Mouse (Mus musculus) embryo, embryonic 11 days (tissue): Measurements from ENCODE around the gene Clec2g.
"Not testable (repeated sequence)": the region's sequence is repeated elsewhere in the genome, so short reads cannot be mapped to it uniquely, and the experiment has no call there.

ENCODE experiments used
- DNase-seq: peaks from one replicate; pipeline ENCODE4 v3.0.0-alpha.2; 2015

Gene Clec2g

DNA sequence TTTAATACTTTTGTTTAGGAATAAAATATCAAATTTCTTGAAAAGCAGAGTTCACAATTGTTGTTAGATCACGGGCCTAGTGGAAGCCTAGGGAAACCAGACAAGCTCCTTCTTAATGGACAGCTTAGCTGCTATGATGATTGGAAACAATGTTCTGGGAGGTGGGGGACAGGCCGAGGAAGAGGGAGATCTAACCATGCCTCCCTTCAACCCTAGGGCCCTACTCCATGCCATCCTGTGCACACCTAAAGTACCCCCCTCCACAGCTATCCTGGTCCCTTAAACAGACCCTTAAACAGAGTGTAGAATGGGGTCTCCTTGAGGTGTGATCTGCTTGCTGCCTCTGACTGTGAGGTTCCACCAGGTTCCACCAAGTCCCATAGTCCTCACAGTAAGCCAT, 38.0 kb downstream of the Clec2g start:
- DNase-seq, result no peak

DNA sequence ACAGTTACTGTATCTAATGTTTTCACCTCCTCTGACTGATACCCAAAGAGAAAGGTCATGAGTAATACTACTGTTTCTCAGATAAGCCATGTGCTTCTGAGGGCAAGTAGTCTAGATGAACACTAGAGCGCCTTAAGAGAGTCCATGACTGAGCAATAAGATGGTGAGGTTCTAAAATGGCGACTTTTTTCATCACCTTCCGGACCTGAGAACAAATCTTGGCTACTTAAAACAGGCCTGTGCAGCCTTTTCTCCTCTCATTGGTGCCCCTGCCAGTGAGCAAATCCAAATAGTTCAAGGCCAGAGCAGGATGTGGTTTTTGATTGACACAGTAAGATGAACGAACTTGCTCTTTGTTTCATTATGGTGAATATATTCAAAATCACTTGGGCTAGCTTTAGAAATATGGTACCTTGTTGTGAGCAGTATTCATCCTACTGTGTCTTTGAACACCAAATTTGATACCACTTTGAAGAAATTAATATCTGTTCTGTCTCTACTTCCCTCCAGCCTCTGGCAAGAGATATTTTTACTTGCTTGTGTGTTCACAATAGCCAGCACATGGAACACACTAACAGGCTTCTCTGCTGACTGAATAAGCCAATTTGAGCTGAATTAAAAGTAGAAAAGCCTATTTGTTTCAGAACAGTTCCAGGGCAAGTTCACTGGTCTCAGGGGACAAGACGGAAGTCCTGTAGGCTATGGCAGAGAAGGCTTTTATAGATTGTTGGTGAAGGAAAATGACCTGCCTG, 38.7 kb downstream of the Clec2g start:
- no peak for DNase-seq

DNA sequence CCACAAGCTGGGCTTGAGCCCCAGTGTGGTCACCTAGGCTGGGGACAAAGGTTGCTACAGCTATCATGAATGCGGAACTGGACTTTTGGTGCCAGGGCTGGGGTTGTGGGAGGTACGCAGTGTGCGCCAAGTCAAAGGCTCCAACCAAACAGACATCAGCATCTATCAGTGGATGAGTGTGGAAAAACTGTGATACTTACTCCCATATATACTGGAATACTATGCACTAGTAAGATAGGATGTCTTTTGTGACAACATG, 39.2 kb downstream of the Clec2g start:
- no peak for DNase-seq

DNA sequence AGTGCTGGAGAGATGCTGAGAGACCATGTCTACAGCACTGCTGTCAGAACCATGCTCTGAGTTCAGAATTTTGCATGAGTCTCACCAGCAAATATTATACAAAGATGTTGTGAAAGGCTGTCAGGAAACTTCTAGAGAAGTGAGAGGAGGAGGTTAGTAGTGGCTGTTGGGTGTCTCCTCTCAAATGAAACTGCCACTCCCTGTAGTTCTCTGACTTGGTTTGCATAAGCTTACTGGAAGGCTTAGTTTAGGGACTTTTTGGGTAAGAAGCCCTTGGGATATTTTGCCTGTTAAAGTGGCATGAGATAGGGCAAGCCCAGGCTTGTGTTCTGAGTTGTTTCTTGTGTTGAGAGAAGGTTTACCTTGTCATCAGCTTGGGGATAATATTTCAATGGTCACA, 40.7 kb downstream of the Clec2g start:
- DNase-seq, result not testable (repeated sequence)

DNA sequence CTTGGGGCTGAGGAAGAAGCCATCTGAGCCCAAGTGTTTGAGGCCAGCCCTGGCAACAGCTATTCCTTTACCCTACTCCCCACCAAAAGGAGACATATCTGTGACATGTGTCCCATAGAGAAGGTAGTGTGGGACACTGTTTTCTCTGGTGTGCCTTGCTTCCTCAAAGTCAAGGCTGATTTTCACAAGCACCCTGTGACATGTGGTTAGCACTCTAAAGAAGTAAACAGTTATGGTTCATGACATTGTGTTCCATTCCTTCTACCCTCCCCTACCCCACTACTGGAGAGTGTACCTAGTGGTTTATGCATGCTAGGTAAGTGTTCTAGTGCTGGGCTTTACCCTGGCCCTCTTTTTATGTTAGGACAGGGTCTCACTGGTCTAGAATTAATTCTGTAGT, 42.0 kb downstream of the Clec2g start:
- DNase-seq, result no peak

DNA sequence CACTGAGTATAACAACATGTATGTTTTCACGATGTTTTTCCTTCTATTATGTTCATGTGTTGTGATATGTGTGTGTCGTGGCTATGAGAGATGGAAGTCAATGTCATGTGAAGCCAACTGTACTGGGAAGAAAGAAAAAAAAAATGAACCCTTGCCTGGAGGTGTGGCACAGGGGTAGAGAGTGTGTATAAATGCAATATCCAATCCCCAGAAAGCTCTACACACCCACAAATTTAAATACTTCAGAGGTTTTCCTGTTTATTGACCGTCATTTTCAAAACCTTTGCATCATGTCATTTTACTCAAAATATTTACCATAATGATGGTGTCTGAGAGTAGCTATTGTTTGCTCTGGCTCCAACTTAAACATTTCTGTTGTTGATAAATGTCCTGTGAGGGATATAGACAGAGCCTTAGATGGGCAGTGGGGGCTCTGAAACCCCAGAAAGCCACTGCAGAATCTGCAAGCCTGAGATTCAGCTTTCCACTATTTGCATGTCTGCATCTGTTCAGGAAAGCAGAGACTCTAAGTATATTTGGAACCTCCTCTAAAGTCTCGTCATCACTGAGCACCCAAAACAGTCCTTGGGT, 47.9 kb downstream of the Clec2g start:
- DNase-seq, result not testable (repeated sequence)

DNA sequence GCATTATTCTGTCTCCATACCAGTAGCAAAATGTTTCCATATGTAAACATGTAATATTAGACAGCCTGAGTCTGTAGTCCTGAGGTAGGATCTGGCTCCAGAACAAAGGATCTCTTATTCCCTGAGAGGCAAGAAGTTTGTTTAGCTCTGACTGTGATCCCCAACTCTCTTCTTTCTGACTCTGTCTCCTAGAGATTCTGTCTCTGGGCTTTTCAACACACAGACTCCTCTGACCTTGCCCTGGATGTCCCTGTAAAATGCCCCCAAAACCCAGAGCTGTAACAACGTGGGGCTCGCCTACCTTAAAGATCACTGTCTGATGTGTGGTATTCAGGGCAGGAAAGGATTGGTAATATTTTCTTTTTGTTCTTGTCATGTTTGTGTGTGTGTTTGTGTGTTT, 58.2 kb downstream of the Clec2g start:
- DNase-seq, result no peak

DNA sequence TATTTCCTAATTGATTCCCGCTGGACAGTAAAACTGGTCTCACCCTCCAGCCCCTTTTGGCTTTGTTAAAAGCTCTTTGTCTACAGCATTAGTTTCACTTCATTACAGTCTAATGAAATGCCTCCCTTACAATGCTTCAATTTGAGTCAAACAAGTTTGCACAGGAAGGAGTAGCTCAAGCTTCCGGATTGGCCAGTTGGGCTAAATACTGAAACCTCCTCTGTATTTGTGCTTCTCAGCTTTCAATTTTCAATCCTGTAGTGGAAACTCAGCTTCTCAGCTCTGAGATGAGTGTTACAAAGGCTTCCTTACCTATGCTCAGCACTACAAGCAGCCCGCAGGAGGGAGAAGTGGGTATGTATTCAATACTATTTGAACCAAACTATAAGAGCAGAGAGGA, 58.6 kb downstream of the Clec2g start:
- DNase-seq, result peak; percentile 44

DNA sequence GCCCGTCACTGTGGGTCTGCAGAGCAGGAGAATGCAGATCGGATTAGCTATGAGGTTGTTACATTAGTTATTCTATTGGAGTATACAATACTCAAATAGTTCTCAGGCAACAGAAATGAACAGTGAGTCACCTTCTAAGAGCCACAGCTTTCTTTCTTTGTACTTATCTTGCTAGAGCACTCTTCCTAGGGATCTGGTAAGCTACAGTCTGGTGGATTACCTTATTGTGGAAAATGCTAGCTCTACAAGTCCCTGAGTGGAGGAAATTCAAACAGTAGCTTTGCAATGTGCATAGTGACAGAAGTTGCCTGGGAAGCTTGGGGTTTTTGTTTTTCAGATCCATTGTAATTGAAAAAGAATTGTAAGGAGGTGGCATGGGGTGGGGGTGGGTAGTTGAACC, 59.0 kb downstream of the Clec2g start:
- DNase-seq, result peak; percentile 4

DNA sequence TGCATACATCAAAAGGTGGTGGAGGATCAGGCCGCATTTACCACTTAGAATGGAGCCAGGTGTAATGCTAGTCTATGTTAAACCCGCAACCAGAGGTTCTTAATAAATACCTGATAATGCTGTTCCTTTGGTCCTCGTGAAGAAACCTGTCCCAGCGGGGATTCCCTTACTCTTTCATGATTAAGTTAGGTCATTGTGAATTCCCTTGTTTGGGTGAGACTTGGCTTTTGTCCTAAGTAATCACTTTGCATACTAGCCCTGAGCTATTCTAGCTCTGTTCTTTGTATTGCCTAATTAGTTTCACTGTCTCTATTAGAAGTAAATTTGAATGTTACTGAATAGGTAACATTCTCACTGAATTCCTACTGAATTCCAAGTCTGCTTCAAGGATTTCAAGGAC, 60.2 kb downstream of the Clec2g start:
- no peak for DNase-seq

DNA sequence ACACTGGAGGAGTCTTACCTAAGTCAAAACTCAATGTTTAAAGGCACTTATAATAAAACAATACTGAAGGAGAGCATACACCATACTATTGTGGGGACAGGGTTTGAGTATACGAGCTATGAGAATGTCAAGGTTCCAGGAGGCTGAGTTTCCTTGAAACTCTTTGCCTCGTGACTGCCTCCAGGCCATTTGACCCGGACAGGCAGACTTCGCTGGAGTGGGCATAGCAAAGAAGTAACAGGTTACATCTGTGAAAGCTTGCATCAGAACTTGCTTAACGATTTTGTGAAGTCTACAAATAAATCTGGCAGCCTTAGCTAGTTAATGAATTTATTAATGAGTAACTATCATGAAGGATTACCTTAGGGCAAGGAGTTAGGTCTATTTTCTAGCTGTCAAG, 60.6 kb downstream of the Clec2g start:
- DNase-seq, result no peak

DNA sequence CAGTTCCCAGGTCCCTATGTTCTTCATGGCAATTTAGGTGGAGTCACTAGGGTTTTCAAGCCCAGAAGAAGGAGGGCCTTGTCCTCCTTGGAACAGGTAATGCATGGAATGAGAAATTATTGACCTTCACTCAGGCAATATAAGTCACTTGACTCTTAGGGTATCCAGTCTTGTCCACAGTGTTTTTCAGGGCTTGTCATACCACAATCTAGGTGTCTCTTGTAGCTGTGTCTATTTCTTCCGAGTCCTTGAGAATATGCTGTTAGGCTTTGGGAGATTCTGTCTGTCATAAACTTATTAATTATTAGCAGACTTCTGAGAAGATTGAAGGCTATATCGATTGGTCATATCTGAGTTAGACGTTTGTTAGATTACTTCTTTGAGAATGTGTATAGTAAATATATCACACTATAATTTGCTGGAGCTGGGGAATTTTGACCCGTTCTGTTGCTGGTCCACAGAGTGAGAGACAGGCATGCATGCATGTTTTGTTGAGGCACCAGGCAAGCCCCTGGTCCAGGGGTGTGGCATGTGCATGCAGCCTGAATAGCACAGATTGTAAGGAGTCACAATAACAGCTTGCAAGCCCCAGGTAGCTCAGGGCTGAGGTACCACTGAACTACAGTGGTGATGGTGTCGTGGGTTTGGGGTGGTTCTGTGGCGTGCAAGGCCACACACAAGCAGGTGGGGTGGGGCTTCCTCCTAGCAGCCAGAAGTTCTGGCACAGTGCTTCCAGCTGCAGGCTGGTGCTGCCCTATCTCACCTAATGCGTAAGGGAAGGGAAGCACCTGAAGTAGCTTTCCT, 61.3 kb downstream of the Clec2g start:
- DNase-seq, result no peak

DNA sequence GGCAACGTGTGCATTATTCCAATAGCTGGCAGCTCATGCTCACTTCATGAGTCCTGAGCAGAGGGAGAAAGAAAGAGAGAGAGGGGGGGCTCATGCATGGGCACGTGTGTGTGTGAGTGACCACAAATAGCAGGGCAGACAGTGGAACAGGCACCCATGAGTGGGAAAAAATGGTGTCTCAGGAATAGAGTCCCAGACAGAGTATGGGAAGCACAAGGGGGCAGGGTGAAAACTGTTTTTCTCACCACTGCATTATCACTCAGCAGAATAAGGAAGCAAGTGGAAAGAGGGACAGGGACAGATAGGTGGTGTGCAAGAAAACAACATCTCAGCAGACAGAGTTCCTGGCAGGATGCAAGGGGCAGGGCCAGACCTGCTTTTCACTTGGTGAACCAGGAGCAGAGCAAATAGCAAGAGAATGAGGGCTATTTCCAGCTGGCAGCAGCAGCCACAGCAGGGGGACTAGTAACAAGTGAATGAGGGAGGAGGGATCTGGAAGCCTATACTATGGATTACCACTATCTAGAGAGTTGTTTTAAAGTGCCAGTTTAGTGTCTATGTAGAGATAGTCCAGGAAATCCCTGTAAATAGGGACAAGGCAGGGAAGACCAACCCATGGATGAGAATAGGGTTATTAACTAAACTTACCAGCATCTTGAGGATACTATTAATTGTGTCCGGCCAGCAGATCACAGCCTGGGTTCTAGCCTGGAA, 62.0 kb downstream of the Clec2g start:
- no peak for DNase-seq

DNA sequence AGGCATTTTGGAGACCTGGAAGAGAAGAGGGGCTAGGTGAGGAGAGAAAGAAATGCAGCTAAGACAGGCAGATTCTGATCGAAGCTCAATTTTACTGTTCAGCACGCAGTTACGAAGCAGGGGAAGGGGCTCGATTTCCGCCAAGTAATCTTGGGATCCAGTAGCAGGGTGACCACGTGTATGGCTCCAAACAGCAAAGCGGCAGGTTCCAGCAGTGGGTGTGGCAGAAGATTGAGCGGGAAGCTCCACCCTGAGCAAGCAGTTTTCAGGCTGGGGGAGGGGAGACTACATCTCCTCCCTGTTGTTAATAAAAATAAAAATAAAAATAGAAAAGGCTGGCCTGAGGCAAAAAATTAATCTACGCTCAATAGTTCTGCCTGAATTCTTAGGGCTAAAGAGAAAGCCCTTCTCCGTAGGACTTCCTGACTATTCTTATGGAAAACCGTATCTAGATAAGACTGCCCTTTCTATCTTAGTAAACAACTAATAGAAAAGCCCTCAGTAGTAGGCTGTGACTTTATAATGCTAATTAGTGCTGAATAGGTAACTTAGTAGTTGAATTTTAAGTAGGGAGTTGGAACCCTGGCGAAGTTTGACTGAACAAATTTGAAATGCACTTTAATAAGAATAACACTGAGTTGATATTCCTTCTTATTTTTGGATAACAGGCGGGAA, 62.7 kb downstream of the Clec2g start:
- DNase-seq, result no peak

DNA sequence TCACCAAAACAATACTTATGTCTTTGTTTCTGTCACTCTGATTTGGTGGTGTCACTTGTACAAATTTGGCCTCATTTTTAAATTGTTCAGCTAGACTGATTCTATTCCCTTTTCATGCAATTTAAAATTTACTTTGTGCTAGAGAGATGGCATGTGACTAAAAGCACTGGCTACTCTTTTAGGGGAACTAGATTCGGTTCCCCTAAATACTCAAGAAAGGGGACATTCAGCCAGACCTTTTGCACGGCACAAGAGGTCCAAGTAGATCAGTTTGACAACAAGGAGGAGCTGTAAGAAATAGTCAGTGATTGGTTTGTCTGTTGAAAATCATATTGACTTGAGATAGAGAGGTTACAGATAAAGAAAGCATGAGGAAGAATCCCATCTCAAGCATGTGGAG, 67.2 kb downstream of the Clec2g start:
- no peak for DNase-seq

DNA sequence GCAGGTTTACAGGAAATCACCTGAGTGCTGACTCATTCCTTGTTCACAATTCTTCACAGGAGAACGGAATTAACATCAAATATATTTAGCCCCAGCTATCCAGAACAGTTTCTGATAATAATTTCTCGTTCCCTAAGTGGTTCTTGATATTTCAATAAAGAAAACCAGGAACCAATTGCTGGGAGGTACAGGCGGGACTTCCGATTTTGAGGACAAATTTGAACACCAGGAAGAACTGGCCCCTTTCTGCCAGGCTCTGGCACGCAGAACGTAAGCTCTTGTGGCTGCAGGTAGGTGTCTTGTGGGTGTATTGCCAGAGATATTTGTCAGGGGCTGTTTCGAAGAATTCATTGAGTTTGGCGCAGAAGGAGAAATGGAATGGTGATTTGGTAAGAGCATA, 74.4 kb downstream of the Clec2g start:
- DNase-seq, result no peak

DNA sequence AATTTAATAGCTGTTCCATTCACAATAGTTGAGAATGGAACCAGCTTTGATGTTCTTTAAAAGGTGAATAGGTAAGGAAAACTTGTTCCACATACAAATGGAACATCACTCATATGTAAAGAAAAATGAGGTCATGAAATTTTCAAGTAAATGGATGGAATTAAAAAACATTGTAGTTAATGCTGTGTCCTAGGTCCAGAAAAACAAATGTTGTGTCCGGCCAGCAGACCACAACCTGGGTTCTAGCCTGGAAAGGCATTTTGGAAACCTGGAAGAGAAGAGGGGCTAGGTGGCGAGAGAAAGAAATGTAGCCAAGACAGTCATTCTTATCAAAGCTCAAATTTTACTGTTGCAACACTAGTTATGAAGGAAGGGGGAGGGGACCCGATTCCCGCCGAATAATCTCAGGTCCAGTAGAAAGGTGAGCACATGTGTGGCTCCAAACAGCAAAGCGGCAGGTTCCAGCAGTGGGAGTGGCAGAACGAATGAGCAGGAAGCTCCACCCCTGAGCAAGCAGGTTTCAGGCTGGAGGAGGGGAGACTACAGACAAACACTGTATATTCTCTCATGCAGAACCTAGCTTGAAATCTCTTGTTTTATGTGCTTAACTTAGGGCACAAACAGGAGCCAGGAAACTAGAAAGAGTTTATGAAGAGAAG, 75.8 kb downstream of the Clec2g start:
- not testable (repeated sequence) for DNase-seq

DNA sequence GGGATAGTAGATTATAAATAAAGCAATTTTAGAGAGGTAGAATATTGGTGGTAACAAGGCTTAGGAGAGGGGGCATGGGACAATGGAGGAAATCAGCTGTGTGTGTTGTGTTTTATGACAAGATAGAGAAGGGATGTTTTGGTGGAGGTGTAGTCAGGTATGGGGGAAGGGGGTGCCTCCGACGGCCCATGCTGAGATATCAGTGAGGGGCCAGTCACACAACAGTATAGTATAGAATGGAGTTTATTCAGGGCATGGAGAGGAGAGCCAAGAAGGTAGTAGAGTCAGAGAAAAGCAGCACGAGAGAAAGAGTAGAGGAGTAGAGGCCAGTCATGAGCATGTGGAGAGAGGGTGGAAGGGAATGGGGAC, 76.3 kb downstream of the Clec2g start:
- DNase-seq, result no peak

DNA sequence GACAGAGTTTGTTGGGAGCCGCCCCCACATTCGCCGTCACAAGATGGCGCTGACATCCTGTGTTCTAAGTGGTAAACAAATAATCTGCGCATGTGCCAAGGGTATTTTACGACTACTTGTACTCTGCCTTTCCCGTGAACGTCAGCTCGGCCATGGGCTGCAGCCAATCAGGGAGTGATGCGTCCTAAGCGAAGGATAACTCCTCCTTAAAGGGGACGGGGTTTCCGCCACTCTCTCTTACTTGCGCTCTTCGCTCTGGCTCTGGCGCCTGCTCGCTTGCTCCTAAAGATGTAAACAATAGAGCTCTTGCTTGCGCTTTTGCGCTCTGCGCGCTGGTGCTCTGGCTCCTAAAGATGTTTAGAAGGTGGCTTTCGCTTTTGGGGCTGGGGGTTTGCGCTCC, 77.8 kb downstream of the Clec2g start:
- not testable (repeated sequence) for DNase-seq

DNA sequence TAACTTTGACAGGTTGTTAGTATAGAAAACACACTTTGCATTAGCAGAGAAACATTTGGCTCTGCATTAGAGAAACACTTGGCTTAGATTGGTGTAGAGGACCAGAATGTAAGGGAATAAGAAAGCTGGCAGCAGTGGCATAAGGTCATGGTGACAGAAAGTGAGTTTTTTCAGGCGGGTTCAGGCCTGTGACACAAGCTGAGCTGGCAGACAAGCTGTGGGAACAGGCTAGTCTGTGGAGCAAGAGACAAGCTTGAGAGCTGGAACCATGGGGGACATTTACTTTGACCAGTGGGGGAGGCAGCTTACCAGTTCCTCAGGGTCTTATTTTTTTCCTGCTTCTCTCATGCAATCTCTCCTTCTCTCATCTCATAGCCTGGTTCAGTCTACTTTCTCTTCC, 78.8 kb downstream of the Clec2g start:
- no peak for DNase-seq

DNA sequence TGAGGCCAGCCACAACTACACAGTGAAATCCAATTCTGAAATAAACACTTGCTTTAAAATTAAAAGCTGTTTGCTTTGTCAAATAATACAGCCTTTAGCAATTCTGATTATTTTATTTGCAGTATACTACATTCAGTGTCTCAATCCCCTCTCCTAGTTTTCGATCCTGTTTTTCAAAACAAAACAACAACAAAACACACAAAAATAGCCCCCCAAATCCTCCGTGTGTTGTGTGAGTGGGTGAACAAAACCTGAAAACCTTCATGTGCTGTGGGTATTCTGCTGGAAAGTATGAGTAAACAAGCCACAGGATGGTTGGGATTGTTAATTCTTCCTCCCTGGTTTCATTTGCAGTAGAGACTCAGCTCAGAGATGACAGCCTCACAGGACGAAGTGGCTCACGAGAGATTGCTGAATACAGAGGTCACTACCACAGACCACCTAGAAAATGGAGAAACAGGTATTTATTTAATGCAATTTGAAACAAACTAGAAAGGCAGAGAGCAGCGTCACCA, 79.6 kb downstream of the Clec2g start:
- DNase-seq, result no peak

DNA sequence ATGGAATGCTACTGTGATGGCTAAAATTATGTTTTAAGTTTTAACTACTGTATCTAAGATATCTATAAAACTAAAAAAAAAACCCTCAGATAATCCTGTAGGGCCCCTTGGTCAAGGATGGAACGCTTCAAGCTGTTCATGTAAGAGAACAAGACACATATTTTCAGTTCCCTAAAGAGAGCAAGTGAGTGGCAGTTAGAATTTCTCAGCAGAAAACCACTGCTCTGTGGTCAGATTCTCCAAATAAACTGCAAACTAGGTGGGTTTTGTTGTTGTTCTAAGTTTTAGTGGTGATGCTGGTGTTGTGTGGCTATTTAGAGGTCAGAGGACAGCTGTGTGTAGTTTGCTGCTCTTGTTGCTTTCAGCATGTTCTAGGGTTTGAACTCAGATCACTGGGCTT, 80.2 kb downstream of the Clec2g start:
- DNase-seq, result no peak
